26 mouse cellular contexts compared by ENCODE assay signal in genomic region chr2:13708785-13709184, GRCm38 (mm10).
DNase-seq lines count a peak whose midpoint lies in the region; ATAC-seq and TF ChIP-seq lines count a peak whose summit lies in the region.
"Had no signal": no experiment of that assay in that cellular context is flagged by ENCODE, and none has a peak within 500 bp of the region (broad histone marks: within the 10 kb centered on the region; RNA-seq: fewer than 3 reads in every experiment).

No protein-coding gene starts in this region.

- no peak for DNase-seq in embryonic facial prominence, embryonic 14.5 days (ENCODE audit: low spot score)
- DNase-seq in embryonic facial prominence, embryonic 10.5 days (ENCODE audit: low spot score) = no peak
- peak; percentile 9 for DNase-seq in urinary bladder, postnatal 14 days (ENCODE audit: low spot score)
- no peak for DNase-seq in urinary bladder, postnatal 10 days (ENCODE audit: low spot score)
- DNase-seq in stomach, postnatal 0 days (ENCODE audit: low spot score) = peak; percentile 18
- DNase-seq in right cerebral cortex, postnatal 10 days (ENCODE audit: low spot score in 2 of 2) = no peak
- DNase-seq: adrenal gland, adult 8-10 months; adrenal gland, postnatal 25 days; cerebellum, adult 11-12 months; cerebellum, adult 8-10 months; cerebellum, postnatal 10 days; cerebellum, postnatal 36 days; embryo, embryonic 11 days; forebrain, postnatal 0 days; gastrocnemius, postnatal 10 days; gastrocnemius, postnatal 36 days; heart, adult 2 months; heart, postnatal 14 days; heart, postnatal 4 days had no signal

- H3K4me2 ChIP-seq in embryonic facial prominence, embryonic 14.5 days (ENCODE audit: low read depth, low read length) = no peak overlapping the region
- no peak overlapping the region for H3K4me2 ChIP-seq in stomach, postnatal 0 days (replicated peaks; ENCODE audit: low read depth)
- H3K4me2 ChIP-seq: embryonic facial prominence, embryonic 15.5 days; heart, embryonic 13.5 days; hindbrain, embryonic 14.5 days had no signal

- no peak overlapping the region for H3K27ac ChIP-seq in embryonic facial prominence, embryonic 14.5 days (replicated peaks; ENCODE audit: low read depth, low read length)
- no peak overlapping the region for H3K27ac ChIP-seq in embryonic facial prominence, embryonic 10.5 days (replicated peaks)
- no peak overlapping the region for H3K27ac ChIP-seq in stomach, postnatal 0 days (replicated peaks)
- H3K27ac ChIP-seq: embryonic facial prominence, embryonic 15.5 days; heart, adult 2 months; heart, embryonic 10.5 days; heart, embryonic 13.5 days; hindbrain, embryonic 14.5 days; hindbrain, postnatal 0 days had no signal

- no peaks in the 10 kb centered on the region for H3K27me3 ChIP-seq in embryonic facial prominence, embryonic 14.5 days (replicated peaks; ENCODE audit: control insufficient read depth, insufficient read depth, low read length)
- no peaks in the 10 kb centered on the region for H3K27me3 ChIP-seq in embryonic facial prominence, embryonic 10.5 days (replicated peaks; ENCODE audit: low read depth, poor library complexity, severe bottlenecking)
- H3K27me3 ChIP-seq in stomach, postnatal 0 days (ENCODE audit: control insufficient read depth, insufficient read depth, low read length) = no peaks in the 10 kb centered on the region
- H3K27me3 ChIP-seq: embryonic facial prominence, embryonic 15.5 days; heart, embryonic 13.5 days had no signal

- no peaks in the 10 kb centered on the region for H3K9me3 ChIP-seq in embryonic facial prominence, embryonic 14.5 days (ENCODE audit: control insufficient read depth, low read length)
- no peaks in the 10 kb centered on the region for H3K9me3 ChIP-seq in embryonic facial prominence, embryonic 10.5 days
- no peaks in the 10 kb centered on the region for H3K9me3 ChIP-seq in stomach, postnatal 0 days (ENCODE audit: control insufficient read depth, low read length)
- H3K9me3 ChIP-seq: embryonic facial prominence, embryonic 15.5 days; heart, embryonic 10.5 days; heart, embryonic 13.5 days had no signal

- WGBS in embryonic facial prominence, embryonic 14.5 days = 45% methylated on average over 1 of the region's 1 CpGs
- 47% methylated on average over 1 of the region's 1 CpGs for WGBS in embryonic facial prominence, embryonic 10.5 days
- WGBS in stomach, postnatal 0 days = 16% methylated on average over 1 of the region's 1 CpGs

- no peak overlapping the region for H3K9ac ChIP-seq in embryonic facial prominence, embryonic 14.5 days (ENCODE audit: low read depth, low read length)
- H3K9ac ChIP-seq in stomach, postnatal 0 days (ENCODE audit: low read length) = no peak overlapping the region
- H3K9ac ChIP-seq: embryonic facial prominence, embryonic 15.5 days; forebrain, postnatal 0 days; heart, embryonic 13.5 days; hindbrain, embryonic 14.5 days had no signal

- TF ChIP-seq EP300 in stomach, postnatal 0 days (optimal IDR thresholded peaks at IDR 0.05) = no peak

- TF ChIP-seq CTCF in stomach, postnatal 0 days (IDR thresholded peaks at IDR 0.05; ENCODE audit: low read depth) = no peak

- ATAC-seq in embryonic facial prominence, embryonic 14.5 days (ENCODE audit: low read depth) = peak; percentile 26; the same call in 1 of the 2 replicates
- peak; percentile 97 for ATAC-seq in stomach, postnatal 0 days (ENCODE audit: low FRiP score, low TSS enrichment)
- ATAC-seq: activated CD4-positive, CD25-positive, alpha-beta regulatory T cell, adult 4 months; forebrain, embryonic 14.5 days; forebrain, postnatal 0 days; hindbrain, postnatal 0 days had no signal

- no peaks in the 10 kb centered on the region for H3K4me1 ChIP-seq in embryonic facial prominence, embryonic 14.5 days (ENCODE audit: control insufficient read depth, insufficient read depth, low read length)
- no peaks in the 10 kb centered on the region for H3K4me1 ChIP-seq in embryonic facial prominence, embryonic 10.5 days
- no peaks in the 10 kb centered on the region for H3K4me1 ChIP-seq in stomach, postnatal 0 days (replicated peaks; ENCODE audit: control insufficient read depth, insufficient read depth)
- H3K4me1 ChIP-seq: embryonic facial prominence, embryonic 15.5 days; heart, embryonic 10.5 days; heart, embryonic 13.5 days had no signal

- no peak overlapping the region for H3K4me3 ChIP-seq in embryonic facial prominence, embryonic 14.5 days (ENCODE audit: low read depth, low read length)
- H3K4me3 ChIP-seq in embryonic facial prominence, embryonic 10.5 days = no peak overlapping the region
- H3K4me3 ChIP-seq in stomach, postnatal 0 days (ENCODE audit: low read depth, low read length) = no peak overlapping the region
- H3K4me3 ChIP-seq: embryonic facial prominence, embryonic 15.5 days; heart, adult 2 months; heart, embryonic 10.5 days; heart, embryonic 13.5 days had no signal

- no peaks in the 10 kb centered on the region for H3K36me3 ChIP-seq in embryonic facial prominence, embryonic 14.5 days (ENCODE audit: control insufficient read depth, insufficient read depth, low read length)
- H3K36me3 ChIP-seq in embryonic facial prominence, embryonic 10.5 days (replicated peaks) = no peaks in the 10 kb centered on the region
- no peaks in the 10 kb centered on the region for H3K36me3 ChIP-seq in stomach, postnatal 0 days (ENCODE audit: control insufficient read depth, insufficient read depth, low read length)
- H3K36me3 ChIP-seq: embryonic facial prominence, embryonic 15.5 days; heart, embryonic 10.5 days; heart, embryonic 13.5 days had no signal

Comparison
In these comparisons a context has a peak if more than half of its experiments do, and no peak if none do; other contexts are left out.
1. DNase-seq: peak in urinary bladder, postnatal 14 days (single experiment) and stomach, postnatal 0 days (single experiment); none in embryonic facial prominence, embryonic 14.5 days (single experiment), embryonic facial prominence, embryonic 10.5 days (single experiment), urinary bladder, postnatal 10 days (single experiment) and right cerebral cortex, postnatal 10 days (0 of 2).